Mouse (Mus musculus) heart, adult 2 months (tissue): Measurements from ENCODE around the gene Trpc7. TPM values are rescaled to one million over a fixed set of nuclear protein-coding genes. Genes with fewer than 3 reads are reported as not detected.

Source experiments
- DNase-seq, 2 experiments: peaks; one replicate each; pipeline ENCODE4 v3.0.0; 2021
- H3K27ac ChIP-seq: fragments of 200-600 bp; 2 replicates; pipeline ENCODE4 v1.8.1; 2022
- H3K27me3 ChIP-seq: fragments of 200-500 bp; 2 replicates; pipeline ENCODE4 v1.6.1; 2012; ENCODE audit warnings: mild to moderate bottlenecking, low read length, inconsistent platforms, mixed read lengths; ENCODE audit not compliant: control insufficient read depth, insufficient read depth
- H3K36me3 ChIP-seq: fragments of 200-500 bp; 2 replicates; pipeline ENCODE4 v1.6.1; 2012; ENCODE audit warnings: low read length, inconsistent platforms; ENCODE audit not compliant: control insufficient read depth, insufficient read depth
- H3K4me1 ChIP-seq: fragments of 200-500 bp; 2 replicates; pipeline ENCODE4 v1.6.1; 2011; ENCODE audit warnings: low read length; ENCODE audit not compliant: control insufficient read depth, insufficient read depth
- H3K4me3 ChIP-seq: fragments of 200-600 bp; 2 replicates; pipeline ENCODE4 v1.8.1; 2022
- H3K79me2 ChIP-seq: fragments of 200-500 bp; replicated peaks from 2 replicates; pipeline ENCODE4 v1.6.1; 2012; ENCODE audit warnings: mild to moderate bottlenecking, inconsistent platforms, low read length, moderate library complexity, mixed read lengths; ENCODE audit not compliant: control insufficient read depth, insufficient read depth
- H3K9ac ChIP-seq: fragments of 200-500 bp; 2 replicates; pipeline ENCODE4 v1.6.1; 2012; ENCODE audit warnings: low read depth, mild to moderate bottlenecking, control low read depth, inconsistent platforms, low read length, mixed read lengths
- CTCF ChIP-seq: fragments of 200-600 bp; IDR thresholded peaks from 2 replicates; pipeline ENCODE4 v1.8.1; 2022; ENCODE audit warnings: antibody characterized with exemption, mild to moderate bottlenecking, moderate library complexity
- EP300 ChIP-seq: fragments of 200-500 bp; IDR thresholded peaks from 2 replicates; pipeline ENCODE4 v1.6.1; 2011; ENCODE audit warnings: low read depth, low read length, control low read depth; ENCODE audit not compliant: insufficient read depth
- POLR2A ChIP-seq: fragments of 200-500 bp; IDR thresholded peaks from 2 replicates; pipeline ENCODE4 v1.6.1; 2011; ENCODE audit warnings: mild to moderate bottlenecking, low read depth, low read length, control low read depth; ENCODE audit not compliant: insufficient read depth
- WGBS: fragments of 180-500 bp; shearing (Covaris S2); methylation state at CpG from one replicate; pipeline ENCODE4 v1.1.7; 2018; 5-methylcytosine and 5-hydroxymethylcytosine counted together
- intact Hi-C: fragments of 180-260 bp; cut with DNase I; formaldehyde crosslinking; loops from one replicate; pipeline ENCODE4 v1.15.1; 2025
- polyA plus RNA-seq: library from polyadenylated mRNA; depleted of rRNA; stranded (reverse); fragments of >200 nt; gene quantifications from 2 replicates; pipeline ENCODE4 v1.2.3, GENCODE M21; 2012
- total RNA-seq, 2 experiments: library from RNA; stranded (reverse); gene quantifications; 2 replicates each; pipeline ENCODE4 v1.2.3; 2021

Gene Trpc7
- total and polyA plus RNA-seq, 3 experiments: not detected

DNA sequence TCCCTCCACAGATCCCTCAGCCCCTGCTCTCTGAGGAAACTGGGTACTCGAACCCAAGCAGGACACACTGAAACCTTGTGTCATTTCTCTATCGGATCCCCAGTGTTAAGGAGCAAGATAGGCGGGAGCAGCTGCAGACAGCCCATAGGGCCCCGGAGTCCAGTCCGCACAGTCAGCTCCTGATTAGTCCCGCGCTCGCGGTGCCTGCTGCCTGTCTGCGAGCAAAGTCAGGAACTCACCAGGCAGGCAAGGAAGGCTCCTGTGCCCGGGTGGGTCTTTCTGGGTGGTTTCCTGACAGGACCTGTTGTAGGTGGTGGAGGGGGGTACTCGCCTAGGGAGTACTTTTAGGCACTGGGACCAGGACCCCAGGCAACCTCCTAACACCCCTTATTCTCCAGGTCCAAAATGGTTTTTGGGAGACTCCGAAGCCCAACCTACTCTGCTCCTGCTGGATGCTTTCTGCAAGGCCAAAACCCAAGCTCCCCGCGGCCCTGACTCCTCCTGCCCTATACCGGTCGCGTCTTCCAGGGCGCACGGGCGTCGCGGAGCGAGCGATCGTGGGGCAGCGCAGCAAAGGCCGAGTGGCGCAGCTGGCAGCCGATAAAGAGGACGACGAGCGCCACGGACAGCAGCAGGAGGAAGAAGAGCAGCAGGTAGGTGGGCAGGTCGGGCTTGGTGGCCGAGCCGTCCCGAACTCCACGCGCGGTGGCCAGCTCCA, 143.2 kb downstream of the Trpc7 start:
- intact Hi-C loops: no loop called here
- Histone ChIP-seq H3K27ac (no peak overlapping the region), H3K27me3 (peaks cover 13% of the 10 kb centered on the region), H3K79me2 (no peaks in the 10 kb centered on the region), H3K9ac (no peak overlapping the region), H3K4me3 (peak overlapping the region; percentile 32; the same call in 1 of the 2 replicates), H3K4me1 (no peaks in the 10 kb centered on the region), H3K36me3 (no peaks in the 10 kb centered on the region)
- TF ChIP-seq EP300 (no peak), CTCF (no peak), POLR2A (no peak)
- WGBS: 5% methylated on average over 41 of the region's 41 CpGs
- no peak for DNase-seq

DNA sequence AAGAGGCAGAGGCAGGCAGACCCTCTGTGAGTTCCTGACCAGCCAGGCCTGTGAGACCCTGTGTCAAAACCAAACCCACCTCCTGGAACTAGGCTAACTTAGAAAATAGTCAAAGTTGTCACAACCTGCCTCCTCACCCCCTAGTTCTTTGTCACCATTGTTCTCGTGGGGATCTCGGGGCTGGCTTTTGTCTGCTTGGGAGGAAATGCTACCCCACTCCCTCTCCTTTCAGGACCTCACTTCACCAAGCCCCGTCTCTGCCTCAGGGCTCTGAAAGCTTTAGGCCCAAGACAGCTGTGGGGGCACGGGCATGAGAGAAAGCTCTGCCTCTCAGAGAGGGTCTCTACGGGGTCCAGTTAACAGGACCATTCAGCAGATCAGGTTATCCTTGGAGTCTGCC, 144.0 kb downstream of the Trpc7 start:
- no peak for TF ChIP-seq CTCF
- no peaks in the 10 kb centered on the region for H3K79me2 ChIP-seq
- H3K36me3 ChIP-seq: no peaks in the 10 kb centered on the region
- no peaks in the 10 kb centered on the region for H3K4me1 ChIP-seq
- DNase-seq: no peak
- no peak overlapping the region for H3K27ac ChIP-seq
- intact Hi-C loops: no loop called here
- peaks cover 13% of the 10 kb centered on the region for H3K27me3 ChIP-seq
- no peak overlapping the region for H3K9ac ChIP-seq
- WGBS: 66% methylated on average over 5 of the region's 5 CpGs
- no peak overlapping the region for H3K4me3 ChIP-seq

DNA sequence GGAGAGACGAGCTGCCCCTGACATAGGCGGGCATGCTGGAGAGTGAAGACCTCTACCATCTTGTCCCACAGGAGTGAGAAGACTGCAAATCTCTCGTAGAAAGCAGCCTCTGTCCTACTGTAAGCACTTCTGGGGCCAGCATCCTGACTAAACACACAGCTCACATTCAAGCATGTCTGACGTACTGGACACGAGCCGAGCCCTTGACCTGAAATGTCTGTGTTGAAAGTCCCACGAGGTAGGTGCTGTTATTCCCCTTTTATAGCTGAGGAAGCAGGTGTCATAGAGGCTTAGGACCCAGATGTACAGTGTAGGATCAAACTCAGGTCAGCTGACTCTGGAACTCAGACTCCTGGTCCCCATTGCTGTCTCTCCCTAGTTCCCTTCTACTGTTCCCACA, 146.4 kb downstream of the Trpc7 start:
- Histone ChIP-seq H3K4me1 (no peaks in the 10 kb centered on the region), H3K36me3 (no peaks in the 10 kb centered on the region), H3K27me3 (peaks cover 13% of the 10 kb centered on the region), H3K27ac (no peak overlapping the region), H3K9ac (no peak overlapping the region), H3K4me3 (no peak overlapping the region), H3K79me2 (no peaks in the 10 kb centered on the region)
- 86% methylated on average over 7 of the region's 7 CpGs for WGBS
- TF ChIP-seq EP300 (no peak), POLR2A (no peak), CTCF (no peak)
- no peak for DNase-seq
- intact Hi-C loops: no loop called here

DNA sequence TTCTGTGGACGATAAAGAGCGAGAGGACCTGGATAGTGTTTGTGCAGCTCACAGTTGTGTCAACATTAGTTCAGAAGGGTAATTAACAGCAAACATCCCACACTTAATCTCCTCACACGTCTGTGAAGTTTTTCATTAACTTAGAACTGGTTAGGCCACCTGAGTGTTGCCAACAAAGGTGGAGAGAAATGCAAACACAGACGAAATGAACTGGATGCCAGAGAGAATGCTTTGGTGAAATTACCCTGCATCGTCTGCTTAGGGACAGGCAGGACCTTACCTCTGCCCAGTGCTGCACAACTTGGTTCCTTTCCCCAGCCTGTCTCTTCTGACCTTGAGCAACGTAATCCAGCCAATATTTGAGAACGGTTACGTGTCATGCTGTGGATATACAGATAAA, 148.2 kb downstream of the Trpc7 start:
- no peak for TF ChIP-seq EP300
- TF ChIP-seq CTCF: no peak
- no peak for TF ChIP-seq POLR2A
- intact Hi-C loops: no loop called here
- H3K79me2 ChIP-seq: no peaks in the 10 kb centered on the region
- no peak for DNase-seq
- H3K4me1 ChIP-seq: no peaks in the 10 kb centered on the region
- H3K36me3 ChIP-seq: no peaks in the 10 kb centered on the region
- no peak overlapping the region for H3K4me3 ChIP-seq
- H3K9ac ChIP-seq: no peak overlapping the region
- WGBS: 49% methylated on average over 8 of the region's 8 CpGs
- H3K27ac ChIP-seq: no peak overlapping the region
- peaks cover 3% of the 10 kb centered on the region; the same call in 1 of the 2 replicates for H3K27me3 ChIP-seq

DNA sequence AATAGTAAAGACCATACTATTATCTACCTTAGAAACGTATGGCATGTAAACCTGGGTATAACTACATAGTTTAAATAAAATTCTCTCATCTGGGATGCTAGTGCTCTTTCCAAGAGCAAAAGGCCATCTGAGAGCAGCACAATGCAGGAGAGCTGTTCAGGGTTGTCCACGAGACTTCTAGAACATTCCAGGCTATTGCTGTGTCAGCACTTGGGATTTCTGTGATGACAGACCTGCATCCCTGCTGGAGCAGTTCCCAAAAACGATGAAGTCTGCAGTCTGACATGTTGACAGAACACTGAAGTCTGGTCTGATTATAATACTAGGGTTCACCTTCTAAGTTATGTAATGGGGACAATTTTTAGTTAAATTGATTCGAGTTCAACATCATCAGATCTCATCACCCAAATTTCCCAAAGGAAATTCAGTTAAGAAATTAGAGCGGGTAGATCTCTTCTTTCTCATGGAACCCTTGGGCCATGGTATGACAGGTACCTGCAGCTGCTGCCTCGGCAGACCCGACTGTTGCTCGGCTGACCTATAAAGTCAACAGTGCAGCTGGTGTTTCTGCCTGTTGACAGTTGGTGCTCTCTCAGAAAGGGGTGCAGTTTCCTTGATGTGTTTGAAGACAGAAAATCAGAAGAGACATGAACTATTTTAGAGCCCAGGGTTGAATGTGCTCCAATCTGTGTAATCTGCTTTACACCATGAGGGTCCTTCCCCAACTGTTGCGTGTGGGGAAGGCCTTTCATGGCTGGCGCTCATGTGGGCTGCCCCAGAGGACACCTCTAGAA, 148.9 kb downstream of the Trpc7 start:
- intact Hi-C loops: no loop called here
- no peak for DNase-seq
- H3K27ac ChIP-seq: no peak overlapping the region
- H3K4me3 ChIP-seq: no peak overlapping the region
- no peak overlapping the region for H3K9ac ChIP-seq
- no peaks in the 10 kb centered on the region for H3K36me3 ChIP-seq
- 72% methylated on average over 10 of the region's 10 CpGs for WGBS
- H3K79me2 ChIP-seq: no peaks in the 10 kb centered on the region
- no peak for TF ChIP-seq POLR2A
- no peak for TF ChIP-seq EP300
- TF ChIP-seq CTCF: no peak
- H3K27me3 ChIP-seq: no peaks in the 10 kb centered on the region
- no peaks in the 10 kb centered on the region for H3K4me1 ChIP-seq

DNA sequence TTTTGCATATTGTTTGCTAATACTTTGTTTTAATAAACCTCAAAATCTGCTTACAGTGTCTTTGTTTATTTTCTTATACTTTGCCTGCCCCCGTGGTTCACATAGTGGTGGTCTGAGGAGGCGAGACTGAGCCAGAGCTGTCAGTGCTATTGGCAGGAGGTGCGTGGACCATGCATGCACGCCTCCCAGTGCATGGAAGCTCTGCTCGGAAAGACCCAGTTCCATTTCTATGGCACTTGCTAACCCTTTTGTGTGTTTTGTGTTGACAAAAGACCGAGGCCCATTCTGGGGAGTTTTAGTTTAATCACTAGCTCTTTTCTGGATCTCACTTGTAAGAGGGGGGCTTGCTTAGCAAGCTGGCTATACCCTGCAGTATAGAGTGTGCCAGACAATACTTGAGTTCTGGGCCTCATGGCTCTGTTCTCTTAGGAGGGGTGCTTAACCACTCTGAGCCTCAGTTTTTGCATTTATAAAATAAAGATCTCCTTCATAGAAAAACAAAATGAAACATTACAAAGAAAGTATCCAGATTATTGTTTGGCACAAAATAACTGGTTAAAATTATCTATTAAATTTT, 153.4 kb downstream of the Trpc7 start:
- H3K4me1 ChIP-seq: no peaks in the 10 kb centered on the region
- no peak for DNase-seq
- no peaks in the 10 kb centered on the region for H3K27me3 ChIP-seq
- no peak for TF ChIP-seq POLR2A
- no peak for TF ChIP-seq EP300
- no peak for TF ChIP-seq CTCF
- no peak overlapping the region for H3K27ac ChIP-seq
- no peak overlapping the region for H3K4me3 ChIP-seq
- no peak overlapping the region for H3K9ac ChIP-seq
- intact Hi-C loops: no loop called here
- no peaks in the 10 kb centered on the region; the same call in 1 of the 2 replicates for H3K36me3 ChIP-seq
- no peaks in the 10 kb centered on the region for H3K79me2 ChIP-seq
- 84% methylated on average over 6 of the region's 6 CpGs for WGBS
